Mouse (Mus musculus) heart, adult 2 months (tissue): Measurements from ENCODE around the gene Spout1. TPM values are rescaled to one million over a fixed set of nuclear protein-coding genes. Genes with fewer than 3 reads are reported as not detected.

Source experiments
- DNase-seq, 2 experiments: peaks; one replicate each; pipeline ENCODE4 v3.0.0; 2021
- H3K27ac ChIP-seq: fragments of 200-600 bp; 2 replicates; pipeline ENCODE4 v1.8.1; 2022
- H3K27me3 ChIP-seq: fragments of 200-500 bp; 2 replicates; pipeline ENCODE4 v1.6.1; 2012; ENCODE audit warnings: mild to moderate bottlenecking, low read length, inconsistent platforms, mixed read lengths; ENCODE audit not compliant: control insufficient read depth, insufficient read depth
- H3K36me3 ChIP-seq: fragments of 200-500 bp; 2 replicates; pipeline ENCODE4 v1.6.1; 2012; ENCODE audit warnings: low read length, inconsistent platforms; ENCODE audit not compliant: control insufficient read depth, insufficient read depth
- H3K4me1 ChIP-seq: fragments of 200-500 bp; 2 replicates; pipeline ENCODE4 v1.6.1; 2011; ENCODE audit warnings: low read length; ENCODE audit not compliant: control insufficient read depth, insufficient read depth
- H3K4me3 ChIP-seq: fragments of 200-600 bp; 2 replicates; pipeline ENCODE4 v1.8.1; 2022
- H3K79me2 ChIP-seq: fragments of 200-500 bp; replicated peaks from 2 replicates; pipeline ENCODE4 v1.6.1; 2012; ENCODE audit warnings: mild to moderate bottlenecking, inconsistent platforms, low read length, moderate library complexity, mixed read lengths; ENCODE audit not compliant: control insufficient read depth, insufficient read depth
- H3K9ac ChIP-seq: fragments of 200-500 bp; 2 replicates; pipeline ENCODE4 v1.6.1; 2012; ENCODE audit warnings: low read depth, mild to moderate bottlenecking, control low read depth, inconsistent platforms, low read length, mixed read lengths
- CTCF ChIP-seq: fragments of 200-600 bp; IDR thresholded peaks from 2 replicates; pipeline ENCODE4 v1.8.1; 2022; ENCODE audit warnings: antibody characterized with exemption, mild to moderate bottlenecking, moderate library complexity
- EP300 ChIP-seq: fragments of 200-500 bp; IDR thresholded peaks from 2 replicates; pipeline ENCODE4 v1.6.1; 2011; ENCODE audit warnings: low read depth, low read length, control low read depth; ENCODE audit not compliant: insufficient read depth
- POLR2A ChIP-seq: fragments of 200-500 bp; IDR thresholded peaks from 2 replicates; pipeline ENCODE4 v1.6.1; 2011; ENCODE audit warnings: mild to moderate bottlenecking, low read depth, low read length, control low read depth; ENCODE audit not compliant: insufficient read depth
- WGBS: fragments of 180-500 bp; shearing (Covaris S2); methylation state at CpG from one replicate; pipeline ENCODE4 v1.1.7; 2018; 5-methylcytosine and 5-hydroxymethylcytosine counted together
- intact Hi-C: fragments of 180-260 bp; cut with DNase I; formaldehyde crosslinking; loops from one replicate; pipeline ENCODE4 v1.15.1; 2025
- long read RNA-seq: library from polyadenylated mRNA; stranded (forward); transcript quantifications from one replicate; pipeline ENCODE4 v2.0.0, GENCODE M21; 2021
- polyA plus RNA-seq: library from polyadenylated mRNA; depleted of rRNA; stranded (reverse); fragments of >200 nt; gene quantifications from 2 replicates; pipeline ENCODE4 v1.2.3, GENCODE M21; 2012; rRNA removed
- total RNA-seq, 2 experiments: library from RNA; stranded (reverse); gene quantifications; 2 replicates each; pipeline ENCODE4 v1.2.3; 2021

Spout1 gene
- total RNA-seq = 1 to 10 TPM; 5.1 to 5.4 TPM
- 9.4 and 10.3 TPM in 2 replicates for polyA plus RNA-seq
- long read RNA-seq, partial matches to known transcripts = 1 of 8 reads
- long read RNA-seq, other reads (novel, unspliced or antisense) = 3 of 8 reads

DNA sequence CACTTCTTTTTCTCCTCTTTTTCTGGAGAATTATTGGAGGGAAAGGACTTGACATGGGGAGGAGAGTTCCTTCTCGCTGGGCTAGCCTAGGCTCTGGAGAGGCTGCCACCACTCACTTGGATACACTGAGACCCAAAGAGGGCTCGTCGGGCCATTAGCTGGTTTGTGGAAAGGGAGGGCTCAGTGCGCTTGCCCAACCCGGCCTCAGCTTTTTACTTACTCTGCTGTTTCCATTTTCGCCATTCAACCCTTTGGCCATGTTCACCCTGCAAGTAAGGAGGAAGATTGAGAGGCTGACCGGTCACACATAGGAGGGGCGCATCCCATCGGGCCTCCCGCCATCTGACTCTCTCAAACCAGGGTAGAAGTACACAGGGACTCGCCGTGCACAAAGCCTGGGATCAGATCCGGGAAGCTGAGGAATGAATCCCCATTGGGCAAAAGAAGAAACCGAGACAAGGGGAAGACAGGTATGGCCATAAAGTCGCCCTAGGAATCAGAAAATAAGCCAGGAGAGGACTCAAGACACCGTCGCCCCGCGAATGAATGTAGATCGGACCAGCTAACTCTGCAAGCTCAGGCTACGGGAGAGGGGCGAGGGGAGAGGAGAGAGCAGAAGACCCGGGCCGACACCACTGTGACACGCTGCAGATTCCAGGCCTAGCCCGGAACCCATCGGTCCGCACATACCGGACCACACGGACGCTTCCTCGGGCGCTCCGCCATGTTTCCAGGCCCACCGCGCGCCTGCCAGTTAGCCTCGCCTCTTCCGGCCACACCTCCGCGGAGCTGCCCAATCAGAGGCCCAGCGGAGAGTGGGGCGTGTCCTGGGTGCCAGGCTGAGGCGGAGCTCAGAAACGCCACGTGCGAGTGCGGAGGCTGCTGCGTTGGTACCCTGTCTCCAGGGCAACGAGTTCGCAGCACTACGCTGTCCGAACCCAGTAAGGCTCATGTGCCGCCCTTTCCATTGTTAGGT lies at the start of gene Spout1:
Gene Spout1, minus strand, starts transcription at position 760 of the 976 bp plus-strand sequence.
- Histone ChIP-seq H3K4me1 (0 out of 2 replicates have a peak, but pooled peaks cover 2% of the 10 kb centered on the region), H3K79me2 (no peaks in the 10 kb centered on the region), H3K27me3 (no peaks in the 10 kb centered on the region), H3K27ac (peak within 1 kb of the TSS; percentile 45), H3K9ac (peak within 1 kb of the TSS; percentile 60), H3K36me3 (no peaks in the 10 kb centered on the region), H3K4me3 (peak within 1 kb of the TSS; percentile 58)
- 2% methylated on average over 54 of the region's 54 CpGs for WGBS
- DNase-seq = peak; percentile 95 to 96
- TF ChIP-seq EP300 (no peak; the same call in 1 of the 2 replicates), POLR2A (peak; percentile 66)
- intact Hi-C loops = loop anchor here (2.0 kb wide), 3 partner anchors 27 to 93 kb away; partner anchors contain the start of genes Kyat1 and Lrrc8a

DNA sequence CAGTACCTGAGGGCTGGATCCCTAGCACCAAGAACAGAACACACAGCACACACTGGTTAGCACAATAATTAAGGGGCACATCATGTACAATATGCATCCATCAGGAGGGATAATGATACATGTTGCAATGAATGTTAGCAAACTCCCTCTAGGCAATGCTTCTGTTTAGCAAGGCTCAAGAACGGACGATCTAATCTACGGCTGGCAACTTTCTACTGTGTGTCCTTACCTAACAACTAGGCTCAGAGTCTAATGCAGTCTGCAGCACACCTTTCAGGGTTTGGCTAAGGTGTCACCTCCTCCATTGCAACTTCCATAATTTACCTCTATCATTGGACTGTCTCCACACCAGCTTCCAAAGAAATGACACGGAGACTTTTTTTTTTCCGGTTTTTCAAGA lies 38.0 kb upstream of the Spout1 start:
- no peak overlapping the region for H3K4me3 ChIP-seq
- no peaks in the 10 kb centered on the region for H3K79me2 ChIP-seq
- WGBS = 97% methylated on average over 5 of the region's 5 CpGs
- no peaks in the 10 kb centered on the region for H3K36me3 ChIP-seq
- H3K4me1 ChIP-seq = peaks cover 1% of the 10 kb centered on the region; the same call in 1 of the 2 replicates
- no peak for DNase-seq
- H3K27ac ChIP-seq = no peak overlapping the region
- no peak overlapping the region for H3K9ac ChIP-seq
- TF ChIP-seq CTCF = no peak
- TF ChIP-seq EP300 = no peak
- TF ChIP-seq POLR2A = no peak
- H3K27me3 ChIP-seq = no peaks in the 10 kb centered on the region
- intact Hi-C loops = no loop called here

DNA sequence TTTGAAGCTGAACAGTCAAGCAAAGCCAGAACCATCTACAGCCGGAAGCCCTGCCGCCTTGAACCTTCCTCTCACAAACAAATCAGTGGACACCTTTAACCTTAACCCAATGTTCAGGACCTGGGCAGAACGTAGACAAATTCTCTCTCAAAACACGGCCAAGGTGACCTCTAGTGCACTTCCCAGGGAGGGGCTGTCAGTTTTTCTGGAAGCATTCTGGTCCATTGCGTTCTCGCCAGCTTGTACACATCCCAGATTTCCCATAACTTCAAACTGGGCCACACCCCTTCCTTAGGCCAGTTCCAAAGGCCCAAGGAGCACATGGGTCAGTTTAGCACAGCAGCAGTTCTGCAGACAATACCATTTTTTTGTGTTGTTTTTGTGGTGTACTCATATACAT lies 37.2 kb upstream of the Spout1 start:
- Histone ChIP-seq H3K9ac (no peak overlapping the region), H3K36me3 (no peaks in the 10 kb centered on the region), H3K4me1 (peaks cover 1% of the 10 kb centered on the region; the same call in 1 of the 2 replicates), H3K79me2 (no peaks in the 10 kb centered on the region), H3K27ac (peak overlapping the region; percentile 49), H3K4me3 (no peak overlapping the region), H3K27me3 (no peaks in the 10 kb centered on the region)
- DNase-seq = peak in 1 of 2 experiments; percentile 44
- TF ChIP-seq EP300 = peak; percentile 74
- no peak for TF ChIP-seq CTCF
- intact Hi-C loops = no loop called here
- WGBS = 50% methylated on average over 6 of the region's 6 CpGs

DNA sequence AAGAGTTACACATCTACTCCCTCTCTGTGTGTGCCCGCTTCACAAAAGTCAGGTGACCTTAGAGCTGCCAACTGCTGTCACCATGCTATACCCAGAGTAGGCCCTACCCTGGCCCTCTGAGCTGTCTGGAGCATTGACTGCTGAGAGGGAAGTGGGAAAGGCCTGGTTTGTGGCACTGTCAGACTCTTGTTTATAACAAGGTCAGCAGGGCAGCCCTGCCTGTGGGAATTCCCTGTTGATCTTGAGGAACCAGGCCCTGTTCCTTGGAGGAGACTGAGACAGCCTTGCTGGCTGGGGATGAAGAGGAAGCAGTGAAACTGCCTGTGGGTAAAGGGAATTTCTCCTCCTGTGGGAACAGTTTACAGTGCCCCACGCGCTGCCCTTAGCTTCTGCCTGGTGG lies 36.5 kb upstream of the Spout1 start:
- no peaks in the 10 kb centered on the region for H3K27me3 ChIP-seq
- no peak overlapping the region for H3K9ac ChIP-seq
- no peak for TF ChIP-seq POLR2A
- TF ChIP-seq EP300 = no peak
- no peak for TF ChIP-seq CTCF
- intact Hi-C loops = no loop called here
- DNase-seq = peak in 1 of 2 experiments; percentile 27
- WGBS = 74% methylated on average over 3 of the region's 3 CpGs
- no peaks in the 10 kb centered on the region for H3K36me3 ChIP-seq
- peaks cover 1% of the 10 kb centered on the region; the same call in 1 of the 2 replicates for H3K4me1 ChIP-seq
- no peak overlapping the region for H3K4me3 ChIP-seq
- H3K79me2 ChIP-seq = no peaks in the 10 kb centered on the region
- H3K27ac ChIP-seq = peak overlapping the region; percentile 49

DNA sequence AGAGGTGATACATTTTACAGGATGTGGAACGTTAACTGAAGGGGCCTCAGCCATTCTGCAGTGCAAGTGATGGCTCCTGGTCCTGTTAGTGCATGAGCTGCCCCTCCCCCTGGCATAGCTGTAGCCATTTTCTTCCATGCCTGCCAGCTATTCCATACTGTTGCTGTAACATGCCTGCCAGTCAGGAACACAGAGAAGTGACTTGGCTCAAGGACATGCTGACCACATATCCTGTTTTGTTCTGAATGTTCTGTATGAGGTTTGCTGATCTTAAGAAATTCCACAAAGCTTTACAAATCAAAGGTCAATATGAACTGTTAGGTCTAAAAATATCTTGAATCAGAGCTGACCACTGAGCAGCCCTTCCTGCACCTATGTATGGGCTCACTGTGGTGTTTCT lies 34.7 kb upstream of the Spout1 start:
- no peaks in the 10 kb centered on the region for H3K79me2 ChIP-seq
- H3K27ac ChIP-seq = no peak overlapping the region
- no peak for DNase-seq
- TF ChIP-seq POLR2A (no peak), EP300 (no peak), CTCF (no peak)
- no peak overlapping the region for H3K9ac ChIP-seq
- intact Hi-C loops = no loop called here
- H3K4me3 ChIP-seq = no peak overlapping the region
- H3K4me1 ChIP-seq = peaks cover 1% of the 10 kb centered on the region; the same call in 1 of the 2 replicates
- WGBS = 37% methylated on average over 1 of the region's 1 CpGs
- no peaks in the 10 kb centered on the region for H3K27me3 ChIP-seq
- H3K36me3 ChIP-seq = no peaks in the 10 kb centered on the region

DNA sequence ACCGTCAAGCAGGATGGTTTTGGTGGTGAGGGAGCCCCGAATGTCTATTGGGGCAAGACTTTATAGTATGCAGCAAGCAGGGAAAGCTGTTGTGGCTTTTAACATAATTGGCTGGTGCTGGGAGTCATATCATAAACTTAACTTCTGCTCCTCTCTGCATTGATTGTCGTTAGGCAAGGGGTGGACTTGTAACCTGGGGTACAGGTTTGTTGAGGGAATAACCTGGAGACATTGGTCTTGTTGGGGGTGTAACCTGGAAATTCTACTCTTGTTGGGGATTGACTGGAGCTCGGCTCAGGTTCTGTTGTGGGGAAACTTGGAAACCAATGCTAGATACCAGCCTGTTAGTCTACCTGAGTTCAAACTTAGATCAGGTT lies 33.9 kb upstream of the Spout1 start:
- DNase-seq = no peak
- intact Hi-C loops = no loop called here
- WGBS = 75% methylated on average over 4 of the region's 4 CpGs
- TF ChIP-seq CTCF (no peak), EP300 (no peak), POLR2A (no peak)
- Histone ChIP-seq H3K9ac (no peak overlapping the region), H3K79me2 (no peaks in the 10 kb centered on the region), H3K4me1 (peaks cover 1% of the 10 kb centered on the region; the same call in 1 of the 2 replicates), H3K27ac (no peak overlapping the region), H3K27me3 (no peaks in the 10 kb centered on the region), H3K36me3 (no peaks in the 10 kb centered on the region), H3K4me3 (no peak overlapping the region)
